Mouse (Mus musculus) embryonic facial prominence, embryonic 11.5 days (tissue): ENCODE results near the gene Rhox3f. TPM values are rescaled to one million over a fixed set of nuclear protein-coding genes. Genes with fewer than 3 reads are reported as not detected.

Experiments
- polyA plus RNA-seq: library from polyadenylated mRNA; unstranded; fragments of >200 nt; fragmentation: Nextera tagmentation; extraction: Ambion mirVana; gene quantifications from 2 replicates; pipeline ENCODE4 v1.2.1, GENCODE M21; 2014

The Rhox3f gene
- polyA plus RNA-seq, 1 experiment from 2014 or later, result not detected

Other genes starting within 250 kb of the Rhox3f start
- gene Rhox3a2, start 201.0 kb upstream of the Rhox3f start, polyA plus RNA-seq, result not detected in 2 replicates
- 1.4 and 2.2 TPM in 2 replicates for gene Rhox4a2, start 190.1 kb upstream of the Rhox3f start, polyA plus RNA-seq
- gene Rhox2b, start 168.9 kb upstream of the Rhox3f start, polyA plus RNA-seq, result not detected in 2 replicates
- gene Rhox4b, start 148.5 kb upstream of the Rhox3f start, polyA plus RNA-seq, result 0.85 and 0.86 TPM in 2 replicates
- 1.00 and 1.2 TPM in 2 replicates for gene Rhox2c, start 127.3 kb upstream of the Rhox3f start, polyA plus RNA-seq
- gene Rhox3c, start 122.4 kb upstream of the Rhox3f start, polyA plus RNA-seq, result not detected in 2 replicates
- gene Rhox4c, start 100.7 kb upstream of the Rhox3f start, polyA plus RNA-seq, result not detected in 2 replicates
- gene Rhox2d, start 87.6 kb upstream of the Rhox3f start, polyA plus RNA-seq, result 0.43 TPM in 1 of 2 replicates, not detected in the other
- not detected in 2 replicates for gene Rhox4d, start 66.6 kb upstream of the Rhox3f start, polyA plus RNA-seq
- not detected in 2 replicates for gene Rhox2e, start 50.5 kb upstream of the Rhox3f start, polyA plus RNA-seq
- not detected in 2 replicates for gene Rhox3e, start 39.0 kb upstream of the Rhox3f start, polyA plus RNA-seq
- 0.24 TPM in 1 of 2 replicates, not detected in the other for gene Rhox4e, start 23.6 kb upstream of the Rhox3f start, polyA plus RNA-seq
- gene Rhox2f, start 9.6 kb upstream of the Rhox3f start, polyA plus RNA-seq, result 0.38 and 0.98 TPM in 2 replicates
- not detected in 2 replicates for gene Rhox4f, start 26.7 kb downstream of the Rhox3f start, polyA plus RNA-seq
- not detected in 2 replicates for gene Rhox3g, start 47.6 kb downstream of the Rhox3f start, polyA plus RNA-seq
- gene Rhox2g, start 62.5 kb downstream of the Rhox3f start, polyA plus RNA-seq, result not detected in 2 replicates
- not detected in 2 replicates for gene Rhox4g, start 70.3 kb downstream of the Rhox3f start, polyA plus RNA-seq
- gene Rhox3h, start 87.8 kb downstream of the Rhox3f start, polyA plus RNA-seq, result not detected in 2 replicates
- not detected in 2 replicates for gene Rhox2h, start 92.3 kb downstream of the Rhox3f start, polyA plus RNA-seq
- 1.8 and 2.1 TPM in 2 replicates for gene Rhox5, start 223.8 kb downstream of the Rhox3f start, polyA plus RNA-seq
- not detected in 2 replicates for gene Rhox6, start 245.9 kb downstream of the Rhox3f start, polyA plus RNA-seq